Mouse (Mus musculus) ES-E14 (cell line): ENCODE results near the gene Cux1.

ENCODE experiments used
- MAFK ChIP-seq: IDR thresholded peaks from 2 replicates; pipeline ENCODE4 v1.6.1; 2014; ENCODE audit warnings: mild to moderate bottlenecking, low read depth, low read length, inconsistent platforms; ENCODE audit not compliant: insufficient read depth
- ZNF384 ChIP-seq: IDR thresholded peaks from 2 replicates; pipeline ENCODE4 v1.6.1; 2012; ENCODE audit warnings: low read depth, low read length, inconsistent platforms

DNA sequence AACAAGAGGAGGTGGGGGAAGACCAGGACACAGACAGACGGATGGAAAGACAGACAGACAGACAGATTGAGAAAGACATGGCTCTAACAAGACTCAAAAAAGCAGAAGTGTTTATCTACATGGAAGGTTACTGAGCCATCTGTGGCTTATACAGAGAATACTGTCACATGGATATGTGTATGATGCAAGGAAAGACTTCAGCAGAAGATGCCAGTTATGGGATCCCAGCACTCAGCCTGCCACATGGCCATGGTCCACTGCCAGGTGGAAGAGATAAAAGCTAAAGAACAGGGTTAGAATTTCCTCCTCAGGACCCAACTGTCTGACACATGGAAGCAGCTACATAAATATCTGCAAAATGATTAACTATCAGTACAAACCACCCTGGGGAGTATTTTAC, 84.9 kb downstream of the Cux1 start:
- TF ChIP-seq ZNF384 (no peak), MAFK (no peak)
